Mouse (Mus musculus): ENCODE data around the gene Cttnbp2. TPM values are rescaled to one million over a fixed set of nuclear protein-coding genes. Genes with fewer than 3 reads are reported as not detected.
"Not testable (repeated sequence)": the region's sequence is repeated elsewhere in the genome, so short reads cannot be mapped to it uniquely, and the experiment has no call there.

Cttnbp2 gene
- polyA plus RNA-seq, 1 experiment from 2014 or later, result 21.7 TPM

DNA sequence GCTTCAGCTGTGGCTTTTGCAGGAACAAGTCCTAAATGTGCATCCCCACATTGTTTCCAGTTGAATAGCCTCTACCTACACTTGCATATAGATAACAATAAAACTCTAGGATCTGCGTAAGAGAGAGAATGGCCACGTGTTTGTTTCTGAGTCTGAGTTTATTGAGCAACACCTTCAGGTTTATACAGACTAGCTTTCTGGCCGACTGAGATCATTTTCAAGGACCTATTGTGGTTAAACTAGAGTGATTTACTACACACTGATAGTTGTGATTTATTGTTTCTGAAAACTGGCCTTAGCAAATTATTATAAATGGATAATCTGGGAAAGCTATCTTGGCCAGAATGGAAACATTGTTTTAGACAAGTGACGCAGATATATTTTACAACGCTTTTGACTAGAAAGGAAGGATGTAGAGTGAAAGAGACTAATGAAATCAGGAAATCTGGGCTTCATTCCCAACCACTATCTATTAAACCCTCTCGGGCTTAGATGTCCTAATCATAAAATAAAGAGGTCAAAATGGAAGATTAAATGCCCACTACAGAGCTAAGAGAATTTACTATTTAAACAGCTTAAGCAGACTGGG is 96.7 kb downstream of the Cttnbp2 start:
- WGBS, result 88% methylated on average over 6 of the region's 6 CpGs
- H3K4me2 ChIP-seq (ENCODE audit: low read depth, low read length, severe bottlenecking), result no peak overlapping the region
- no peaks in the 10 kb centered on the region for H3K4me1 ChIP-seq (replicated peaks; ENCODE audit: control insufficient read depth, insufficient read depth, low read length)
- no peak overlapping the region for H3K9ac ChIP-seq (ENCODE audit: low read length)
- H3K27ac ChIP-seq (ENCODE audit: low read depth, low read length), result no peak overlapping the region
- no peaks in the 10 kb centered on the region for H3K27me3 ChIP-seq (ENCODE audit: control insufficient read depth, insufficient read depth, low read length)
- ATAC-seq (replicated peaks; ENCODE audit: low FRiP score) (no peak), DNase-seq (ENCODE audit: low spot score) (no peak)
- H3K9me3 ChIP-seq (ENCODE audit: control insufficient read depth, low read length), result no peaks in the 10 kb centered on the region
- no peak overlapping the region for H3K4me3 ChIP-seq (ENCODE audit: low read depth, low read length)
- H3K36me3 ChIP-seq (ENCODE audit: control insufficient read depth, insufficient read depth, low read length), result no peaks in the 10 kb centered on the region

DNA sequence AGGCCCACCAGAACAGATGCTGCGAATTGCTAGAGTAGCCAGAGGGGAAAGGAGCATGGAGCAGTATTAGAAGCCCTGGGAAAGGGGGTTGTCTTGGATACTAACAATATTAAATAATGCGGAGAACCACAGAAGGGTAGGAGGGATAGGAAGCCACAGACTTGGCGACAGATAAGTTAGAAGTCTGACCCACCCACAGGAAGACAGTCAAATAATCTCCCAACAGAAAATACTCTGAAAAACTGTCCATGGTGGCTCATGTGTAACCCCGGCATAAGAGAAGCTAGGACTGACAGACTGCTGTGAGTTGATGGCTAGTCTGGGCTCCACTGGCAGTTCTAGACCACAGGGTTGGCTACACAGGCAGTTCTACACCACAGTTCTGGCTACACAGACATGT is 98.7 kb downstream of the Cttnbp2 start:
- H3K27ac ChIP-seq (ENCODE audit: low read depth, low read length), result no peak overlapping the region
- no peaks in the 10 kb centered on the region for H3K36me3 ChIP-seq (ENCODE audit: control insufficient read depth, insufficient read depth, low read length)
- 90% methylated on average over 4 of the region's 4 CpGs for WGBS
- no peaks in the 10 kb centered on the region for H3K27me3 ChIP-seq (ENCODE audit: control insufficient read depth, insufficient read depth, low read length)
- no peak overlapping the region for H3K4me3 ChIP-seq (ENCODE audit: low read depth, low read length)
- H3K9ac ChIP-seq (ENCODE audit: low read length), result no peak overlapping the region
- no peaks in the 10 kb centered on the region for H3K9me3 ChIP-seq (ENCODE audit: control insufficient read depth, low read length)
- DNase-seq (ENCODE audit: low spot score) (no peak), ATAC-seq (replicated peaks; ENCODE audit: low FRiP score) (no peak)
- H3K4me2 ChIP-seq (ENCODE audit: low read depth, low read length, severe bottlenecking), result no peak overlapping the region
- H3K4me1 ChIP-seq (replicated peaks; ENCODE audit: control insufficient read depth, insufficient read depth, low read length), result no peaks in the 10 kb centered on the region

DNA sequence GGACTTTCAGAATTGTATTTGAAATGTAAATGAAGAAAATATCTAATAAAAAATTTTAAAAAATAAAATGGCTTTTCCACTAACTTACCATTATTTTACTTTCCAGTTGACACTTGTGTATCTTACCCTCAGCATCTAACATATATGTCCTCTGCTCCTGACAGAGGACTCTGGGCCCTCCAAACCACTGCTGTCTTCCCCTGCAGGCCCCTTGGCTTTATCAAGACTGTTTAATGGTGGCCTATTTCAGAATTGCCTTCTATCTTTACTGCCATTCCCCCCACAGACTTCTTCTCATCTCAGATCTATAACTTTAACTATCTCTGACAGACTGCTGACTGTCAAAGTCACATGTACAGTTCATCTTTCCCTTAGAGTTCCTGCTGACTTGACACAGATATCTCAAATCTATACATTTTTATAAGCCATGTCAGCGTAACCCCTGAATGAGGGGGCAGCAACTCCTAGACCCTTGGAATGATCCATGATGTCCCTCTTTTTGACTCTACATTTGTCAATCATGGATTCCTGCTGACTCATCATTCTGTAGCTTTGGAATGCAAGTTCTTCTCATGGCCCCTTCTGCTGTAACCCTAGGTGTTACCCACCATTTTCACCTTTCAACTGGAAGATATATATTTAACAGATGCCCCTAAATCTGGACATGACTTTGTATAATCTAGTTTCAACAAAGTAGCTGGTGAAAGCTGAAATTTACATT is 103.0 kb downstream of the Cttnbp2 start:
- Histone ChIP-seq H3K4me3 (ENCODE audit: low read depth, low read length) (no peak overlapping the region), H3K9ac (ENCODE audit: low read length) (no peak overlapping the region), H3K27me3 (ENCODE audit: control insufficient read depth, insufficient read depth, low read length) (no peaks in the 10 kb centered on the region), H3K4me1 (replicated peaks; ENCODE audit: control insufficient read depth, insufficient read depth, low read length) (no peaks in the 10 kb centered on the region), H3K9me3 (ENCODE audit: control insufficient read depth, low read length) (no peaks in the 10 kb centered on the region), H3K27ac (ENCODE audit: low read depth, low read length) (no peak overlapping the region), H3K4me2 (ENCODE audit: low read depth, low read length, severe bottlenecking) (no peak overlapping the region), H3K36me3 (ENCODE audit: control insufficient read depth, insufficient read depth, low read length) (no peaks in the 10 kb centered on the region)
- ATAC-seq (replicated peaks; ENCODE audit: low FRiP score), result no peak
- no peak for DNase-seq (ENCODE audit: low spot score)
- WGBS, result 97% methylated on average over 1 of the region's 1 CpGs

DNA sequence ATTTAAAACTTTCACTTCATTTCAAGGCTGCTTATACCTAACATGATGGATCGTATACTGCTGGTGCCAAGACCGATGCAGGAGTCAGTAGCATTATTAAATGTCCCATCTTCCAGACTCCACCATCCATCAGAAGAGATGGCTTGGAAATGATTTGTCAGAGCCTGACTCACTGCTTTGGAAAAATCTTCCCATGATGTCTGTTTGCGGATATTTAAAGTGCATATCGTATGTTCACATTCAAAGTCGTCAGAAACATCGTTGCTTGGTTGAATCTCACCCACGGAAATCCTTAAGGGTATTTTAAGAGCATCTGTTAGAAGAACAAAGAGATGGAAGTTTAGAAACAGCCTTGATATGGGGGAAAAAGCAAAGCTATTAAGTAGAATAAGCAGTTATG is 106.2 kb downstream of the Cttnbp2 start:
- Histone ChIP-seq H3K4me1 (replicated peaks; ENCODE audit: control insufficient read depth, insufficient read depth, low read length) (no peaks in the 10 kb centered on the region), H3K27me3 (ENCODE audit: control insufficient read depth, insufficient read depth, low read length) (no peaks in the 10 kb centered on the region), H3K4me2 (ENCODE audit: low read depth, low read length, severe bottlenecking) (no peak overlapping the region), H3K36me3 (ENCODE audit: control insufficient read depth, insufficient read depth, low read length) (no peaks in the 10 kb centered on the region; the same call in 1 of the 2 replicates), H3K27ac (ENCODE audit: low read depth, low read length) (no peak overlapping the region), H3K4me3 (ENCODE audit: low read depth, low read length) (no peak overlapping the region), H3K9me3 (ENCODE audit: control insufficient read depth, low read length) (no peaks in the 10 kb centered on the region), H3K9ac (ENCODE audit: low read length) (no peak overlapping the region)
- DNase-seq (ENCODE audit: low spot score), result no peak
- ATAC-seq (replicated peaks; ENCODE audit: low FRiP score), result no peak
- 97% methylated on average over 7 of the region's 7 CpGs for WGBS

DNA sequence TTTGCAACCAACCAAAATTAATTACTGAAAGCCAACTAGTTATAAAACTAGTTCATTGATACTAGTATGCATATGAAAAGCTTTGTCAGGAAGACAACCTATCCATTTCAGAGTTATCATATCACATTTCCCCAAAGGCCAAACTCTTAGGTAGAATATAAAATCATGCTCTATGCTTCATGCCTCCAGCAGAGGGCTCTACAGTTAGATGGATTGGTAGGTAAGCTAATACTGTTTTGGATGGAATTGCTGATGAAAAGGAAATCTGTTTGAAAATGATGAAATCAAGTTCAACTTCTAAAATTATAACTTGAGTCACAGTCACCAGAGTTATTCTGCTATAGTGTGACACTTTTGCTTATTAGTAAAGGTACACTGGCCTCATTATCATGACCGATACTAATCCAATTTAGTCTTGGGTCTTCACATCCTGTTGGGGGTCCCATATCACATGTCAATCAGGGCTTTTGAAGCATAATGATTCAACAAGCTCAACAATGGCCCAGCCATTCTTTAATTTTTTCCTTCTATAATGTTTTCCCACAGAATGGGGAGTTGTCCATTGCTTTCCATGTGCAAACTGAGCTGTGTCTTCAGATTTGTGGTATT is 113.5 kb downstream of the Cttnbp2 start:
- no peaks in the 10 kb centered on the region for H3K9me3 ChIP-seq (ENCODE audit: control insufficient read depth, low read length)
- ATAC-seq (replicated peaks; ENCODE audit: low FRiP score) (no peak), DNase-seq (ENCODE audit: low spot score) (no peak)
- no peak overlapping the region for H3K27ac ChIP-seq (ENCODE audit: low read depth, low read length)
- H3K4me3 ChIP-seq (ENCODE audit: low read depth, low read length), result no peak overlapping the region
- no peaks in the 10 kb centered on the region; the same call in 1 of the 2 replicates for H3K36me3 ChIP-seq (ENCODE audit: control insufficient read depth, insufficient read depth, low read length)
- no peaks in the 10 kb centered on the region for H3K4me1 ChIP-seq (replicated peaks; ENCODE audit: control insufficient read depth, insufficient read depth, low read length)
- no peak overlapping the region for H3K9ac ChIP-seq (ENCODE audit: low read length)
- 84% methylated on average over 1 of the region's 1 CpGs for WGBS
- no peaks in the 10 kb centered on the region for H3K27me3 ChIP-seq (ENCODE audit: control insufficient read depth, insufficient read depth, low read length)
- H3K4me2 ChIP-seq (ENCODE audit: low read depth, low read length, severe bottlenecking), result no peak overlapping the region

DNA sequence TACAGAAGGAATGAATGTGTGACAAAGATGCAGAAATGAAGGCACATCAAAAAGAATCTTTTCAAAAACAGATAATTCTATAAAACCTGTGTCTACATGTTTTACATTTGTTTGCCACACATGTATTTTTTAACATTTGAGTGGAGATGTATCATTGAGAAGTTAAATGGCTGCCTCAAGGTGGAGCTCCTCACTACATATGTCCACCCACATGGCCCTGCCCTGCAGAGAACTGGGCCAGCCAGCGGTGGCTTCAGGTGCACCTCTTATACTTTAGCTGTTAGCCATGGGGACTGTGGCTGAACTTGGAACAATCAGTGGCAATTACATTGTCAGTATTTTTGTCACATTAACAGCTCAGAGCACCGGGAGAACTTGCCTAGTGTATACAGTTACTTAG is 133.3 kb downstream of the Cttnbp2 start:
- no peaks in the 10 kb centered on the region for H3K27me3 ChIP-seq (ENCODE audit: control insufficient read depth, insufficient read depth, low read length)
- no peak overlapping the region for H3K4me3 ChIP-seq (ENCODE audit: low read depth, low read length)
- H3K4me1 ChIP-seq (replicated peaks; ENCODE audit: control insufficient read depth, insufficient read depth, low read length), result no peaks in the 10 kb centered on the region
- 70% methylated on average over 2 of the region's 2 CpGs for WGBS
- DNase-seq (ENCODE audit: low spot score) (no peak), ATAC-seq (replicated peaks; ENCODE audit: low FRiP score) (no peak)
- no peak overlapping the region for H3K9ac ChIP-seq (ENCODE audit: low read length)
- no peaks in the 10 kb centered on the region for H3K9me3 ChIP-seq (ENCODE audit: control insufficient read depth, low read length)
- no peak overlapping the region for H3K4me2 ChIP-seq (ENCODE audit: low read depth, low read length, severe bottlenecking)
- H3K36me3 ChIP-seq (ENCODE audit: control insufficient read depth, insufficient read depth, low read length), result no peaks in the 10 kb centered on the region
- H3K27ac ChIP-seq (ENCODE audit: low read depth, low read length), result no peak overlapping the region

DNA sequence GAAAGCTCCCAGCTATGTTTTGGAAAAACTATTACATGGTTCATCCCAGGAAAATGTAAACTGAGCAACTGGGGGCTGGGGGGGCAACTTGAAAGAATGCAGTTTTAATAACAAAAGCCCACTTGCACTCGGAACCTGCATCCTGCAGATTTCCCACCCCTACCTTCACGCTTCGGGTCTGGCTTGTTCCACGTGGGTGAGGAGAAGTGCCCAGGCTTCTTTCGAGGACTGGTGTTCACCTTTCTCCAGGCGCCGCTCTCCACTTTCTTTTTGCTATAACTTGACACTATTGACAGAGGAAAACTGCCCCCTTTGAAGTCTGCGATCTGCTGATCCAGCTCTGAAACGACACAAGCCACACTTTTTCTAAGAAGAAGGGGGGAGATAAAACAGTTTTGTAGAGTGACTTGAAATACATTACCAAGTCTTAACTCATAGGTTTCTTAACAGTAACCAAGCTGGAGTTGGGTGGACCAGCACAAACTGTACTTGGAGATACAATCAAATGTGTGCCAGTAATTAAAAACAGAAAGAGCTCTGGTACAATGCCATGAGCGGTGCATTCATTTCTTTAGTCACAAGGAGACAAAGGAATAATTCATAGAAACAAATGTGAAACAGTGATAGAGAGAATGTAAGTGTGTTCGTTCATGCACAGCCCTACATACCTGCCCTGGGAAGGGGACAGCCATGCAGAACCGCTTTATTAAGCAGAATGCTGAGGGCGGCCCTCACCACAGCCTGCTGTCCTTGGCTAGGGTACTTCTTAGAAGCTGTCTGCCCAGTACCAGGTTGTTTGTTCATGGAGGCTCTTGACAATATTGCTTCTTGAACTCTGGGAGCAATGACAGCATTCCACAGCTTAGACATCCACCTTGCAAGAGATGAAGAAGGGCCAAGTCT is 134.1 kb downstream of the Cttnbp2 start:
- ATAC-seq (replicated peaks; ENCODE audit: low FRiP score) (no peak), DNase-seq (ENCODE audit: low spot score) (no peak)
- no peaks in the 10 kb centered on the region for H3K4me1 ChIP-seq (replicated peaks; ENCODE audit: control insufficient read depth, insufficient read depth, low read length)
- H3K36me3 ChIP-seq (ENCODE audit: control insufficient read depth, insufficient read depth, low read length), result no peaks in the 10 kb centered on the region
- no peak overlapping the region for H3K9ac ChIP-seq (ENCODE audit: low read length)
- no peak overlapping the region for H3K4me3 ChIP-seq (ENCODE audit: low read depth, low read length)
- H3K27ac ChIP-seq (ENCODE audit: low read depth, low read length), result no peak overlapping the region
- H3K27me3 ChIP-seq (ENCODE audit: control insufficient read depth, insufficient read depth, low read length), result no peaks in the 10 kb centered on the region
- no peak overlapping the region for H3K4me2 ChIP-seq (ENCODE audit: low read depth, low read length, severe bottlenecking)
- 82% methylated on average over 13 of the region's 13 CpGs for WGBS
- H3K9me3 ChIP-seq (ENCODE audit: control insufficient read depth, low read length), result no peaks in the 10 kb centered on the region

DNA sequence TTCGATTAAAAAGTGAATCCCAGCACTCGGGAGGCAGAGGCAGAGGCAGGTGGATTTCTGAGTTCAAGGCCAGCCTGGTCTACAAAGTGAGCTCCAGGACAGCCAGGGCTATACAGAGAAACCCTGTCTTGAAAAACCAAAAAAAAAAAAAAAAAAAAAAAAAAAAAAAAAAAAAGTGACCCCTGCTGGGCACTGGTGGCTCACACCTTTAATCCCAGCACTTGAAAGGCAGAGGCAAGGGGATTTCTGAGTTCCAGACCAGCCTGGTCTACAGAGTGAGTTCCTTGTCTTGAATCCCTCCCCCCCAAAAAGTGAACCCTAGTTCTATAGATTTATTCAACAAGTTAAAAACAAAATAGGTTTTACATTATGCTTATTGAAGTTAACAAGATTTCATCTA is 136.9 kb downstream of the Cttnbp2 start:
- ATAC-seq (replicated peaks; ENCODE audit: low FRiP score); H3K4me3 ChIP-seq (ENCODE audit: low read depth, low read length): not testable (repeated sequence)
- WGBS, result 91% methylated on average over 2 of the region's 2 CpGs

More for the DNA sequence above, 136.9 kb downstream of the Cttnbp2 start:
- H3K9me3 ChIP-seq (ENCODE audit: control insufficient read depth, low read length); H3K27ac ChIP-seq (ENCODE audit: low read depth, low read length); H3K4me2 ChIP-seq (ENCODE audit: low read depth, low read length, severe bottlenecking); H3K27me3 ChIP-seq (ENCODE audit: control insufficient read depth, insufficient read depth, low read length); H3K4me1 ChIP-seq (replicated peaks; ENCODE audit: control insufficient read depth, insufficient read depth, low read length); H3K9ac ChIP-seq (ENCODE audit: low read length); H3K36me3 ChIP-seq (ENCODE audit: control insufficient read depth, insufficient read depth, low read length); DNase-seq (ENCODE audit: low spot score): not testable (repeated sequence)
